Mouse (Mus musculus) heart, embryonic 12.5 days (tissue): ENCODE results near the gene Pdap1. TPM values are rescaled to one million over a fixed set of nuclear protein-coding genes. Genes with fewer than 3 reads are reported as not detected.
"Not testable (repeated sequence)": the region's sequence is repeated elsewhere in the genome, so short reads cannot be mapped to it uniquely, and the experiment has no call there.

Source experiments
- ATAC-seq: fragments of 200-750 bp; cut with Nextera tagmentation; 2 replicates; pipeline ENCODE4 v1.8.0; 2017; ENCODE audit warnings: moderate TSS enrichment, moderate library complexity; ENCODE audit not compliant: insufficient number of reproducible peaks, low FRiP score
- H3K27ac ChIP-seq: fragments of 300-500 bp; sonication (generic); 2 replicates; pipeline ENCODE4 v1.5.1; 2016; ENCODE audit warnings: mild to moderate bottlenecking, moderate library complexity; ENCODE audit not compliant: poor library complexity, severe bottlenecking
- H3K27me3 ChIP-seq: fragments of 300-500 bp; sonication (generic); replicated peaks from 2 replicates; pipeline ENCODE4 v1.6.1; 2016; ENCODE audit warnings: mild to moderate bottlenecking, moderate library complexity
- H3K36me3 ChIP-seq: fragments of 300-500 bp; sonication (generic); 2 replicates; pipeline ENCODE4 v1.6.1; 2016; ENCODE audit warnings: mild to moderate bottlenecking, moderate library complexity
- H3K4me1 ChIP-seq: fragments of 300-500 bp; sonication (generic); replicated peaks from 2 replicates; pipeline ENCODE4 v1.6.1; 2016; ENCODE audit warnings: mild to moderate bottlenecking
- H3K4me2 ChIP-seq: fragments of 300-500 bp; sonication (generic); 2 replicates; pipeline ENCODE4 v1.6.1; 2016; ENCODE audit warnings: mild to moderate bottlenecking, moderate library complexity
- H3K4me3 ChIP-seq: fragments of 300-500 bp; sonication (generic); 2 replicates; pipeline ENCODE4 v1.5.1; 2016; ENCODE audit warnings: mild to moderate bottlenecking
- H3K9ac ChIP-seq: fragments of 300-500 bp; sonication (generic); 2 replicates; pipeline ENCODE4 v1.6.1; 2016; ENCODE audit warnings: mild to moderate bottlenecking, moderate library complexity
- H3K9me3 ChIP-seq: fragments of 300-500 bp; sonication (generic); replicated peaks from 2 replicates; pipeline ENCODE4 v1.6.1; 2016; ENCODE audit warnings: mild to moderate bottlenecking, moderate library complexity
- WGBS: fragments of 180-500 bp; shearing (Covaris S2); methylation state at CpG from one replicate; pipeline ENCODE4 v1.1.7; 2016; 5-methylcytosine and 5-hydroxymethylcytosine counted together
- polyA plus RNA-seq: library from polyadenylated mRNA; unstranded; fragments of >200 nt; fragmentation: Nextera tagmentation; extraction: Ambion mirVana; gene quantifications from 2 replicates; pipeline ENCODE4 v1.2.1, GENCODE M21; 2016

The Pdap1 gene
- polyA plus RNA-seq, 1 experiment from 2014 or later = 71.8 TPM

DNA sequence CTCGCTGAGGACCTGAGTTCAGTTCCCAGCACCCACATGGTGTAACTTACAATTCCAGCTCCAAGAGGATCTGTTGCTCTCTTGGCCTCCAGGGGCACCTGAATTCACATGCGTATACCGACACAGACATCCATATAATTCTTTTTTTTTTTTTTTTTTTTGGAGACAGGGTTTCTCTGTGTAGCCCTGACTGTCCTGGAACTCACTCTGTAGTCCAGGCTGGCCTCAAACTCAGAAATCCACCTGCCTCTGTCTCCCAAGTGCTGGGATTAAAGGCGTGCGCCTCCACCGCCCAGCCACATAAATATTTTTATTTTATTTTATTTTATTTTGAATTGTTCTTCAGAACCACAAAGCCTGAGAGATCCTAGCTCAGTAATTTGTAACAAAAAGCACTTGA lies 56.8 kb downstream of the Pdap1 start:
- 44% methylated on average over 6 of the region's 6 CpGs for WGBS
- Histone ChIP-seq H3K4me2 (peak overlapping the region; percentile 94), H3K4me3 (peak overlapping the region; percentile 86), H3K4me1 (peaks cover 11% of the 10 kb centered on the region), H3K27ac (0 out of 2 replicates have a peak overlapping the region, but pooled peaks have one; percentile 36), H3K9ac (peak overlapping the region; percentile 90), H3K36me3 (peaks cover 11% of the 10 kb centered on the region)
- H3K27me3 ChIP-seq, H3K9me3 ChIP-seq, ATAC-seq: not testable (repeated sequence)

GRCm38 (mm10) chr5:145081866-145082613 lies 58.0 kb downstream of the Pdap1 start:
- Histone ChIP-seq H3K4me1 (peaks cover 11% of the 10 kb centered on the region), H3K9ac (no peak overlapping the region), H3K4me2 (no peak overlapping the region), H3K9me3 (peaks cover 3% of the 10 kb centered on the region; the same call in 1 of the 2 replicates), H3K4me3 (no peak overlapping the region), H3K36me3 (peaks cover 7% of the 10 kb centered on the region), H3K27ac (no peak overlapping the region), H3K27me3 (no peaks in the 10 kb centered on the region)
- 89% methylated on average over 10 of the region's 10 CpGs for WGBS
- no peak for ATAC-seq

Other genes with a start within 250 kb of the Pdap1 start
- 18.7 and 21.6 TPM in 2 replicates for gene Smurf1, start 174.4 kb downstream of the Pdap1 start, polyA plus RNA-seq
- gene Gm4871, start 107.5 kb downstream of the Pdap1 start, polyA plus RNA-seq = not detected in 2 replicates
- not detected in 2 replicates for gene 1700018F24Rik, start 97.2 kb downstream of the Pdap1 start, polyA plus RNA-seq
- 101 and 105 TPM in 2 replicates for gene Arpc1a, start 56.4 kb downstream of the Pdap1 start, polyA plus RNA-seq
- gene Kpna7, start 56.2 kb downstream of the Pdap1 start, polyA plus RNA-seq = not detected in 2 replicates
- 187 and 192 TPM in 2 replicates for gene Arpc1b, start 26.0 kb downstream of the Pdap1 start, polyA plus RNA-seq
- gene Bud31, start 124 bp upstream of the Pdap1 start, polyA plus RNA-seq = 140 and 151 TPM in 2 replicates
- gene Ptcd1, start 26.9 kb upstream of the Pdap1 start, polyA plus RNA-seq = 13.1 and 14.1 TPM in 2 replicates
- 31.4 and 31.9 TPM in 2 replicates for gene Cpsf4, start 27.0 kb upstream of the Pdap1 start, polyA plus RNA-seq
- 997 and 1,021 TPM in 2 replicates for gene Atp5j2, start 51.8 kb upstream of the Pdap1 start, polyA plus RNA-seq
- gene Zkscan14, start 61.6 kb upstream of the Pdap1 start, polyA plus RNA-seq = 6.5 and 6.6 TPM in 2 replicates
- gene Zkscan5, start 64.3 kb upstream of the Pdap1 start, polyA plus RNA-seq = 10.7 and 11.5 TPM in 2 replicates
- gene Zfp655, start 91.5 kb upstream of the Pdap1 start, polyA plus RNA-seq = 32.7 and 35.2 TPM in 2 replicates
- 0.37 and 0.49 TPM in 2 replicates for gene Zscan25, start 140.3 kb upstream of the Pdap1 start, polyA plus RNA-seq
- gene Cyp3a57, start 205.0 kb upstream of the Pdap1 start, polyA plus RNA-seq = not detected in 2 replicates